Mouse (Mus musculus) CH12.LX (cell line): Measurements from ENCODE around the gene Ppp4r4. TPM values are rescaled to one million over a fixed set of nuclear protein-coding genes. Genes with fewer than 3 reads are reported as not detected.

Experiments
- DNase-seq: peaks from one replicate; pipeline ENCODE4 v3.0.0-alpha.2; 2013; ENCODE audit errors: extremely low read depth
- H3K27ac ChIP-seq: 2 replicates; pipeline ENCODE4 v1.5.1; 2012; ENCODE audit warnings: low read depth, mild to moderate bottlenecking, control low read depth, moderate library complexity; ENCODE audit not compliant: insufficient read depth
- H3K27me3 ChIP-seq: replicated peaks from 2 replicates; pipeline ENCODE3; 2012; ENCODE audit warnings: inconsistent platforms
- H3K36me3 ChIP-seq, 2 experiments: replicated peaks in 1 of 2; 2 replicates each; pipeline versions ENCODE3 to v1.6.1; 2012; ENCODE audit warnings: inconsistent platforms in 1 of 2, low read length in 1 of 2, mild to moderate bottlenecking in 1 of 2, mixed read lengths in 1 of 2, moderate library complexity in 1 of 2; ENCODE audit not compliant: control insufficient read depth in 1 of 2, insufficient read depth in 1 of 2
- H3K4me1 ChIP-seq, 2 experiments: 2 replicates each; pipeline ENCODE4 v1.6.1; 2012; ENCODE audit warnings: inconsistent platforms in 1 of 2, moderate library complexity in 1 of 2; ENCODE audit not compliant: insufficient read depth in 2 of 2, control insufficient read depth in 1 of 2
- H3K4me2 ChIP-seq: 2 replicates; pipeline ENCODE4 v1.6.1; 2012; ENCODE audit warnings: low read depth, mild to moderate bottlenecking, control low read depth; ENCODE audit not compliant: poor library complexity, insufficient read depth, severe bottlenecking
- H3K4me3 ChIP-seq, 3 experiments: fragments of 150-350 bp in 1 of 3; sonication (generic) in 1 of 3; replicated peaks in 1 of 3; 2 replicates each; pipeline versions ENCODE3 to v1.5.1; 2011 to 2012; ENCODE audit warnings: low read depth in 2 of 3, low read length in 2 of 3, mild to moderate bottlenecking in 2 of 3, moderate library complexity in 2 of 3, control low read depth in 1 of 3, improper control_type of control experiment in 1 of 3, inconsistent platforms in 1 of 3, mixed read lengths in 1 of 3; ENCODE audit not compliant: poor library complexity in 1 of 3
- H3K79me2 ChIP-seq: replicated peaks from 2 replicates; pipeline ENCODE4 v1.6.1; 2012; ENCODE audit warnings: mild to moderate bottlenecking, moderate library complexity; ENCODE audit not compliant: control insufficient read depth, poor library complexity, insufficient read depth, severe bottlenecking; ENCODE audit errors: extremely low read depth
- H3K9ac ChIP-seq: 2 replicates; pipeline ENCODE4 v1.6.1; 2012; ENCODE audit warnings: low read depth, mild to moderate bottlenecking, control low read depth, moderate library complexity; ENCODE audit not compliant: insufficient read depth
- H3K9me3 ChIP-seq: replicated peaks from 2 replicates; pipeline ENCODE3; 2012; ENCODE audit warnings: low read length, inconsistent platforms, mixed read lengths
- CTCF ChIP-seq, 2 experiments: IDR thresholded peaks in 1 of 2; conservative IDR thresholded peaks in 1 of 2; 2 replicates each; pipeline ENCODE4 v1.5.1; 2011 to 2012; ENCODE audit warnings: low read depth in 2 of 2, low read length in 2 of 2, improper control_type of control experiment in 1 of 2, inconsistent platforms in 1 of 2, mild to moderate bottlenecking in 1 of 2, moderate library complexity in 1 of 2
- ELF1 ChIP-seq: IDR thresholded peaks from 2 replicates; pipeline ENCODE4 v1.6.1; 2014; ENCODE audit warnings: low read depth, mild to moderate bottlenecking, inconsistent platforms, low read length, improper control_type of control experiment
- EP300 ChIP-seq: IDR thresholded peaks from 2 replicates; pipeline ENCODE4 v1.6.1; 2011; ENCODE audit warnings: low read length, improper control_type of control experiment
- ETS1 ChIP-seq: conservative IDR thresholded peaks from 2 replicates; pipeline ENCODE4 v1.6.1; 2012; ENCODE audit warnings: low read depth, mild to moderate bottlenecking, inconsistent platforms, low read length, improper control_type of control experiment, moderate library complexity
- GABPA ChIP-seq: IDR thresholded peaks from 2 replicates; pipeline ENCODE4 v1.6.1; 2012; ENCODE audit warnings: low read depth, low read length, improper control_type of control experiment, inconsistent platforms; ENCODE audit not compliant: insufficient replicate concordance
- JUND ChIP-seq: conservative IDR thresholded peaks from 2 replicates; pipeline ENCODE4 v1.6.1; 2011; ENCODE audit warnings: low read depth, low read length, improper control_type of control experiment
- MAFK ChIP-seq: IDR thresholded peaks from 2 replicates; pipeline ENCODE4 v1.6.1; 2011; ENCODE audit warnings: low read length, improper control_type of control experiment; ENCODE audit not compliant: insufficient replicate concordance
- MEF2A ChIP-seq: IDR thresholded peaks from 2 replicates; pipeline ENCODE4 v1.6.1; 2014; ENCODE audit warnings: low read depth, mild to moderate bottlenecking, inconsistent platforms, low read length, improper control_type of control experiment, borderline replicate concordance
- MYC ChIP-seq: IDR thresholded peaks from 2 replicates; pipeline ENCODE4 v1.6.1; 2011; ENCODE audit warnings: low read depth, mild to moderate bottlenecking, improper control_type of control experiment, low read length
- PAX5 ChIP-seq: IDR thresholded peaks from 2 replicates; pipeline ENCODE4 v1.6.1; 2012; ENCODE audit warnings: low read length, inconsistent platforms, mixed read lengths
- RAD21 ChIP-seq: IDR thresholded peaks from 2 replicates; pipeline ENCODE4 v1.6.1; 2011; ENCODE audit warnings: low read depth, mild to moderate bottlenecking, low read length, improper control_type of control experiment, moderate library complexity
- SMC3 ChIP-seq: IDR thresholded peaks from 2 replicates; pipeline ENCODE4 v1.6.1; 2011; ENCODE audit warnings: low read depth, low read length, improper control_type of control experiment
- TBP ChIP-seq: conservative IDR thresholded peaks from 2 replicates; pipeline ENCODE4 v1.6.1; 2011; ENCODE audit warnings: low read depth, low read length, improper control_type of control experiment
- USF1 ChIP-seq: IDR thresholded peaks from 2 replicates; pipeline ENCODE4 v1.6.1; 2014; ENCODE audit warnings: low read depth, mild to moderate bottlenecking, inconsistent platforms, low read length, improper control_type of control experiment
- ZKSCAN1 ChIP-seq: IDR thresholded peaks from 2 replicates; pipeline ENCODE4 v1.6.1; 2012; ENCODE audit warnings: low read depth, inconsistent platforms, low read length, improper control_type of control experiment, borderline replicate concordance
- ZMIZ1 ChIP-seq: IDR thresholded peaks from 2 replicates; pipeline ENCODE4 v1.6.1; 2012; ENCODE audit warnings: low read depth, mild to moderate bottlenecking, inconsistent platforms, low read length, improper control_type of control experiment
- ZNF384 ChIP-seq: IDR thresholded peaks from 2 replicates; pipeline ENCODE4 v1.6.1; 2012; ENCODE audit warnings: low read depth, low read length, improper control_type of control experiment, inconsistent platforms
- dilution Hi-C: fragments of 300-500 bp; cut with MboI; formaldehyde crosslinking; loops from 2 replicates; pipeline ENCODE4 v1.14.3; 2020; ENCODE audit warnings: low sequenced_read_pairs; ENCODE audit not compliant: extremely low pct_unique_long_range_greater_than_20kb, extremely low pct_ligation_motif_present
- in situ Hi-C: fragments of 300-500 bp; cut with MboI; formaldehyde crosslinking; loops from 3 replicates; pipeline ENCODE4 v1.14.3; 2019; ENCODE audit warnings: low sequenced_read_pairs, low pct_ligation_motif_present, low pct_unique_long_range_greater_than_20kb, mixed read lengths
- polyA plus RNA-seq: library from polyadenylated mRNA; unstranded; fragments of >175 nt; gene quantifications from 2 replicates; pipeline ENCODE4 v1.2.1, GENCODE M21; 2012; ENCODE audit warnings: low read depth; ENCODE audit not compliant: insufficient read length
- total RNA-seq, 2 experiments: library from RNA; depleted of rRNA; stranded (reverse); fragments of 300-350 nt in 1 of 2; fragments of >200 nt in 1 of 2; gene quantifications; 2 replicates each; pipeline ENCODE4 v1.2.3; 2012 to 2014

Gene Ppp4r4
- total and polyA plus RNA-seq, 3 experiments: 0.38 to 1.7 (median 0.68) TPM

- Histone ChIP-seq H3K27ac (no peak overlapping the region), H3K36me3 (no peaks in the 10 kb centered on the region)
- dilution Hi-C loops: no loop called here
- no peak for DNase-seq
- TF ChIP-seq PAX5 (no peak), USF1 (no peak), ZMIZ1 (no peak), MEF2A (no peak), JUND (no peak), MYC (no peak), ELF1 (no peak), TBP (no peak), ETS1 (no peak)
- TF ChIP-seq, all 38 proteins: peak for 0
- Histone ChIP-seq H3K4me2 (no peak overlapping the region), H3K4me3 (no peak overlapping the region), H3K9ac (no peak overlapping the region), H3K4me1 (peaks cover 3 to 5% of the 10 kb centered on the region in 2 experiments; a peak in 1 of 4 replicates), H3K9me3 (no peaks in the 10 kb centered on the region), H3K79me2 (no peaks in the 10 kb centered on the region), H3K27me3 (no peaks in the 10 kb centered on the region)
- in situ Hi-C loops: no loop called here
Observed at GRCm38 (mm10) chr12:103564726-103565125, 32.6 kb downstream of the Ppp4r4 start.

GRCm38 (mm10) chr12:103565151-103565550, 33.1 kb downstream of the Ppp4r4 start:
- H3K36me3 ChIP-seq: no peaks in the 10 kb centered on the region
- no peak overlapping the region for H3K27ac ChIP-seq
- DNase-seq: no peak
- H3K4me2 ChIP-seq: no peak overlapping the region
- TF ChIP-seq EP300 (no peak), ZNF384 (no peak), ETS1 (no peak), GABPA (no peak), MAFK (no peak), USF1 (no peak), JUND (no peak)
- dilution Hi-C loops (no loop called here), in situ Hi-C loops (no loop called here)
- H3K4me3 ChIP-seq: no peak overlapping the region
- H3K4me1 ChIP-seq: peaks cover 3 to 5% of the 10 kb centered on the region in 2 experiments; a peak in 1 of 4 replicates
- H3K27me3 ChIP-seq: no peaks in the 10 kb centered on the region
- H3K79me2 ChIP-seq: no peaks in the 10 kb centered on the region
- no peak overlapping the region for H3K9ac ChIP-seq
- no peaks in the 10 kb centered on the region for H3K9me3 ChIP-seq

GRCm38 (mm10) chr12:103567129-103567528, 35.0 kb downstream of the Ppp4r4 start:
- in situ Hi-C loops (no loop called here), dilution Hi-C loops (no loop called here)
- H3K79me2 ChIP-seq: no peaks in the 10 kb centered on the region
- H3K4me3 ChIP-seq: no peak overlapping the region
- peak; percentile 17 for DNase-seq
- H3K4me1 ChIP-seq: no peaks in the 10 kb centered on the region
- H3K27ac ChIP-seq: no peak overlapping the region
- H3K36me3 ChIP-seq: no peaks in the 10 kb centered on the region
- H3K9me3 ChIP-seq: no peaks in the 10 kb centered on the region
- no peak overlapping the region for H3K9ac ChIP-seq
- no peak overlapping the region for H3K4me2 ChIP-seq
- no peaks in the 10 kb centered on the region for H3K27me3 ChIP-seq
- TF ChIP-seq CTCF (conservative IDR thresholded peaks at IDR 0.05 in 1 of 2, IDR thresholded peaks at IDR 0.05 in 1 of 2; ENCODE audit: low read depth in 2 of 2, low read length in 2 of 2): peak in 1 of 2 experiments; percentile 76; a peak in 2 of 4 replicates
- no peak for TF ChIP-seq ZNF384
- TF ChIP-seq ZKSCAN1: no peak
- TF ChIP-seq SMC3: peak; percentile 48
- peak; percentile 73 for TF ChIP-seq RAD21
